Mouse (Mus musculus) liver, embryonic 13.5 days (tissue): Measurements from ENCODE around the gene Tada2a. TPM values are rescaled to one million over a fixed set of nuclear protein-coding genes. Genes with fewer than 3 reads are reported as not detected.

Experiments
- ATAC-seq: fragments of 200-750 bp; cut with Nextera tagmentation; 2 replicates; pipeline ENCODE4 v1.8.0; 2017; ENCODE audit warnings: low read depth, mild to moderate bottlenecking, moderate number of reproducible peaks, moderate library complexity
- DNase-seq: peaks from one replicate; pipeline ENCODE4 v3.0.0; 2022
- H3K27ac ChIP-seq: fragments of 300-500 bp; sonication (generic); 2 replicates; pipeline ENCODE4 v1.5.1; 2015; ENCODE audit warnings: moderate library complexity, mild to moderate bottlenecking, inconsistent platforms
- H3K27me3 ChIP-seq: fragments of 300-500 bp; sonication (generic); 2 replicates; pipeline ENCODE4 v1.6.1; 2015; ENCODE audit warnings: mild to moderate bottlenecking, inconsistent platforms
- H3K36me3 ChIP-seq: fragments of 300-500 bp; sonication (generic); 2 replicates; pipeline ENCODE4 v1.6.1; 2015; ENCODE audit warnings: mild to moderate bottlenecking, inconsistent platforms
- H3K4me1 ChIP-seq: fragments of 300-500 bp; sonication (generic); replicated peaks from 2 replicates; pipeline ENCODE4 v1.6.1; 2015; ENCODE audit warnings: inconsistent platforms
- H3K4me2 ChIP-seq: fragments of 300-500 bp; sonication (generic); 2 replicates; pipeline ENCODE4 v1.6.1; 2015; ENCODE audit warnings: inconsistent platforms, mild to moderate bottlenecking, moderate library complexity
- H3K4me3 ChIP-seq: fragments of 300-500 bp; sonication (generic); replicated peaks from 2 replicates; pipeline ENCODE4 v1.5.1; 2015; ENCODE audit warnings: mild to moderate bottlenecking, inconsistent platforms
- H3K9ac ChIP-seq: fragments of 300-500 bp; sonication (generic); 2 replicates; pipeline ENCODE4 v1.6.1; 2015; ENCODE audit warnings: mild to moderate bottlenecking, inconsistent platforms
- H3K9me3 ChIP-seq: fragments of 300-500 bp; sonication (generic); replicated peaks from 2 replicates; pipeline ENCODE4 v1.6.1; 2016; ENCODE audit warnings: inconsistent platforms
- WGBS: fragments of 180-500 bp; shearing (Covaris S2); methylation state at CpG from one replicate; pipeline ENCODE4 v1.1.7; 2015; ENCODE audit not compliant: insufficient replicate concordance; 5-methylcytosine and 5-hydroxymethylcytosine counted together
- polyA plus RNA-seq: library from polyadenylated mRNA; unstranded; fragments of >200 nt; fragmentation: Nextera tagmentation; extraction: Ambion mirVana; gene quantifications from 2 replicates; pipeline ENCODE4 v1.2.1, GENCODE M21; 2015

Tada2a gene
- polyA plus RNA-seq, 1 experiment from 2014 or later: 12.8 TPM

GRCm38 (mm10) chr11:84073816-84074764 is 55.3 kb downstream of the Tada2a start:
- no peak overlapping the region for H3K27ac ChIP-seq
- 66% methylated on average over 7 of the region's 7 CpGs for WGBS
- no peak for DNase-seq

GRCm38 (mm10) chr11:84072904-84073651 is 56.3 kb downstream of the Tada2a start:
- no peak for DNase-seq
- 46% methylated on average over 9 of the region's 9 CpGs for WGBS

More at GRCm38 (mm10) chr11:84073816-84074764, 55.3 kb downstream of the Tada2a start:
- Histone ChIP-seq H3K27me3 (peaks cover 26% of the 10 kb centered on the region), H3K9ac (no peak overlapping the region), H3K9me3 (no peaks in the 10 kb centered on the region), H3K4me1 (no peaks in the 10 kb centered on the region), H3K36me3 (peaks cover 4% of the 10 kb centered on the region; the same call in 1 of the 2 replicates), H3K4me3 (no peak overlapping the region), H3K4me2 (no peak overlapping the region)
- ATAC-seq: no peak

GRCm38 (mm10) chr11:84069034-84069370 is 60.4 kb downstream of the Tada2a start, which contains the start of gene Dusp14:
Dusp14 (minus strand) TSS chr11:84069261.
- ATAC-seq (no peak), DNase-seq (no peak)
- Histone ChIP-seq H3K9ac (peak within 1 kb of the TSS; percentile 49), H3K27ac (no peak within 1 kb of the TSS), H3K36me3 (no peaks in the 10 kb centered on the region), H3K4me2 (peak within 1 kb of the TSS; percentile 77), H3K9me3 (no peaks in the 10 kb centered on the region), H3K4me1 (peaks cover 26% of the 10 kb centered on the region), H3K27me3 (peaks cover 74% of the 10 kb centered on the region), H3K4me3 (peak within 1 kb of the TSS; percentile 62)
- WGBS: 7% methylated on average over 11 of the region's 11 CpGs

More at GRCm38 (mm10) chr11:84072904-84073651, 56.3 kb downstream of the Tada2a start:
- no peak overlapping the region for H3K4me2 ChIP-seq
- H3K9ac ChIP-seq: no peak overlapping the region
- H3K27ac ChIP-seq: no peak overlapping the region
- H3K9me3 ChIP-seq: no peaks in the 10 kb centered on the region
- ATAC-seq: no peak
- H3K36me3 ChIP-seq: no peaks in the 10 kb centered on the region
- H3K4me1 ChIP-seq: peaks cover 6% of the 10 kb centered on the region; the same call in 1 of the 2 replicates
- no peak overlapping the region for H3K4me3 ChIP-seq
- peaks cover 36% of the 10 kb centered on the region for H3K27me3 ChIP-seq

DNA sequence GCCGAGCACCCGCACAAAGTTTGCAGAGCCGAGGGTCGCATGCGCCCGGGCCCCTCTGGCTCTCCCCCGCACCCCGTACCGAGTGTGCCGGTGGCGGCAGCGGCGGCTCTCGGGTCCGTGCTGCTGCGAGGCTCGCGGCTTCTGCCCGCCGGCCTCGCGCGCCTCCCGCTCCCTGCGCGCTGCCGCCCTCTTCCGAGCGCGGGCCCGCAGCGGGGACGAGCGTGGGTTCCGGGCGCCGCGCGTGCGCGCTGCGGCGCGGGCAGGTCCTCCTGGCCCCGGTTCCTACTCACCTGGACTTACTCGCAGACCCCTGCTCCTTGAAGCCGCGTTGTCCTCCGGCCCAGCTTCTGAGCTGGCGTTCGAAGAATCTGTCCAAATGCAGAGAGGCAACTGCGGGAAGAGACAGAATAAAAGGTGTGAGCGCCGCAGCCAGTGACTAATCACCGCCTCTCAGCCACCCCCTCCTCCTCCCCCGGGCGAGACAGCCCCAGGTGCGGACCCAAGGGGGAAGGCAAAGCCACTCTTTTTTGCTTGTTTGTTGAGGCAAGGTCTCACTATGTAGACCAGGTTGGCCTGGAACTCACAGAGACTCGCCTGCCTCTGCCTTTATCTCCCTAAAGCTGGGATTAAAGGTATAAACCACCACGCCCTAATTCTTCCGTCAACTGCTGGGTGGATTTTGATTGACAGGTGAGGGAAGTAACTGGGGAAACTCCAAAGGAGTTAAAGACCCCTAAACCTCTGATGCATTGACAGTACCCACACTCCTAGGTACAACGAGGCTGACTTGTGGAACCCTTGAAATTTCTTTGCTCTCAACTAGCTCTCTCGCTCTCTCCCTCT is 61.0 kb downstream of the Tada2a start:
- Histone ChIP-seq H3K27me3 (peaks cover 79% of the 10 kb centered on the region), H3K27ac (no peak overlapping the region)

GRCm38 (mm10) chr11:84067720-84068190 is 61.6 kb downstream of the Tada2a start:
- H3K4me2 ChIP-seq: peak overlapping the region; percentile 77
- H3K36me3 ChIP-seq: no peaks in the 10 kb centered on the region
- H3K9ac ChIP-seq: peak overlapping the region; percentile 49
- ATAC-seq (no peak), DNase-seq (no peak)
- peak overlapping the region; percentile 62 for H3K4me3 ChIP-seq
- H3K9me3 ChIP-seq: no peaks in the 10 kb centered on the region
- peaks cover 26% of the 10 kb centered on the region for H3K4me1 ChIP-seq
- 5% methylated on average over 21 of the region's 21 CpGs for WGBS
- no peak overlapping the region for H3K27ac ChIP-seq
- peaks cover 80% of the 10 kb centered on the region for H3K27me3 ChIP-seq

More for the DNA sequence above, 61.0 kb downstream of the Tada2a start:
- no peak for DNase-seq
- H3K4me2 ChIP-seq: peak overlapping the region; percentile 77
- WGBS: 1% methylated on average over 62 of the region's 63 CpGs
- no peaks in the 10 kb centered on the region for H3K9me3 ChIP-seq
- 0 out of 2 replicates have a peak, but pooled peaks have one; percentile 36 for ATAC-seq
- H3K36me3 ChIP-seq: no peaks in the 10 kb centered on the region
- peaks cover 26% of the 10 kb centered on the region for H3K4me1 ChIP-seq
- H3K4me3 ChIP-seq: peak overlapping the region; percentile 62
- H3K9ac ChIP-seq: peak overlapping the region; percentile 49

GRCm38 (mm10) chr11:84066927-84067645 is 62.3 kb downstream of the Tada2a start:
- ATAC-seq: no peak
- Histone ChIP-seq H3K4me2 (peak overlapping the region; percentile 77; the same call in 1 of the 2 replicates), H3K36me3 (no peaks in the 10 kb centered on the region), H3K4me3 (peak overlapping the region; percentile 62), H3K27me3 (peaks cover 78% of the 10 kb centered on the region), H3K27ac (no peak overlapping the region), H3K4me1 (peaks cover 26% of the 10 kb centered on the region), H3K9me3 (no peaks in the 10 kb centered on the region), H3K9ac (no peak overlapping the region)
- no peak for DNase-seq
- WGBS: 13% methylated on average over 18 of the region's 18 CpGs

- Histone ChIP-seq H3K27ac (no peak overlapping the region), H3K27me3 (peaks cover 73% of the 10 kb centered on the region), H3K9me3 (no peaks in the 10 kb centered on the region), H3K4me3 (no peak overlapping the region), H3K4me2 (peak overlapping the region; percentile 18), H3K9ac (no peak overlapping the region), H3K36me3 (no peaks in the 10 kb centered on the region), H3K4me1 (peaks cover 26% of the 10 kb centered on the region)
- ATAC-seq: no peak
- WGBS: 7% methylated on average over 11 of the region's 11 CpGs
- no peak for DNase-seq
Measured at GRCm38 (mm10) chr11:84066071-84066481, 63.3 kb downstream of the Tada2a start.

DNA sequence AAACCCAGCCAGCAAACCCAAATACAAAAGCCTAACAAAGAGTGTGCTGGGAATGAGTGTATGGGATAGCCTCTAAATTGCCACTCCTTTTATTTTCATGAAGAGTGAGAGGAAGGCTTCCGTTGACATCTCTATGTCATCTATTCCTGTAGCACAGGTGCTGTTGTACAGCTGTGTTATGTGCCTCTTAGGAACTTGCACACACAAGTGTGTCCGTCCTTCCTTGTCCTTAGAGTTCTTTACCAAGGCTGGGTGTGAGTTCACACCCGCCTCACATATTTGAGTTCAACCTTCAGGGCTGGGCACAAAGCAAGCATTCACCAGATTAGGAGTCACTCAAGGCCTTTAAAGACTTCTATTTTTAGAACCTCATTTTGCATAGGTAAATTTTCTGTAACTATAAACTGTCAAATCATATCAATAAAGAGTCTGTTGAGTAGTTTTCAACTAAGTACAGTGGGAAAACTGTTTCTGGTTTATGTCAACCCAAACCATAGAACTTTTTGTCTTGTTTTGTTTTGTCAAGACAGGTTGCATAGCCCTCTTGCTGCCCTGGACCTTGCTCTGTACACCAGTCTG is 65.7 kb downstream of the Tada2a start:
- no peaks in the 10 kb centered on the region for H3K36me3 ChIP-seq
- no peak overlapping the region for H3K27ac ChIP-seq
- peaks cover 25% of the 10 kb centered on the region for H3K4me1 ChIP-seq
- peaks cover 50% of the 10 kb centered on the region for H3K27me3 ChIP-seq
- H3K4me2 ChIP-seq: no peak overlapping the region
- ATAC-seq: no peak
- H3K9me3 ChIP-seq: no peaks in the 10 kb centered on the region
- no peak overlapping the region for H3K4me3 ChIP-seq
- 62% methylated on average over 3 of the region's 3 CpGs for WGBS
- no peak overlapping the region for H3K9ac ChIP-seq
- no peak for DNase-seq

DNA sequence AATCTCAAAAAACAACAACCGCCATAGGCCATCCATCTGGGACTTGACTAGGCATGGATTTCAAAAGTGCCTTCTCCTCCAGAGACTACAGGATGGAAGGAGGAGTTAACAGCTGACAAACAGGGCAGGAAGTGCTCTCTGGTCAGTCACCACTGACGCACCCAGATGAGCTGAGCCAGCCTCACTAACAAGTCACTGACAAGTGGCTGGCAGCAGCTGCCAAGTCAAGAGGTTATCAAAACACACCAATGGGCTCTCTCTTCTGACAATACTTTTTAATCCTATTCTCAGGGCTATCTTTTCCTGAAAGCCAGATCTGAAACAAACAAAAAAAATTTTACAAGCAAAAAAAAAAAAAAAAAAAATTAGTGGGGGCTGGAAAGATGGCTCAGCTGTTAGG is 66.6 kb downstream of the Tada2a start:
- no peaks in the 10 kb centered on the region for H3K36me3 ChIP-seq
- H3K27me3 ChIP-seq: peaks cover 41% of the 10 kb centered on the region
- no peaks in the 10 kb centered on the region for H3K9me3 ChIP-seq
- no peak overlapping the region for H3K4me3 ChIP-seq
- peaks cover 18% of the 10 kb centered on the region for H3K4me1 ChIP-seq
- H3K27ac ChIP-seq: no peak overlapping the region
- 39% methylated on average over 2 of the region's 2 CpGs for WGBS
- no peak for DNase-seq
- no peak for ATAC-seq
- no peak overlapping the region for H3K9ac ChIP-seq
- H3K4me2 ChIP-seq: no peak overlapping the region

DNA sequence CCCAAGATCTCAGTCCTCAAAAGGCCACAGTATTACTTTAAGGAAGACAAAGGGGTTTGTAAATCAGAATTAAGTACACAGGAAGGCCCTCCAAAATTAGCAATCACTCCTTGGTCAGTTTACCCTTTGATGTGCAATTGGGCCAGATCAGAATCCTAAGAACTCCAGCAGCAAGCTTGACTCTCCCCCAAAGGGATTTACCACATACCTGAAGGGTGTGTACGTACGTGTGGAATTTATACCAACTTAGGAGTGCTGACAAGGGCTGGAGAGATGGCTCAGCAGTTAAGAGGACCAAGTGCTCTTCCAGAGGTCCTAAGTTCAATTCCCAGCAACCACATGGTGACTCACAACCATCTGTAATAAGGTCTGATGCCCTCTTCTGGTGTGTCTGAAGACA is 67.5 kb downstream of the Tada2a start:
- Histone ChIP-seq H3K4me1 (peaks cover 8% of the 10 kb centered on the region), H3K27ac (no peak overlapping the region), H3K9ac (no peak overlapping the region), H3K4me3 (no peak overlapping the region), H3K36me3 (no peaks in the 10 kb centered on the region), H3K9me3 (no peaks in the 10 kb centered on the region), H3K27me3 (peaks cover 32% of the 10 kb centered on the region), H3K4me2 (no peak overlapping the region)
- DNase-seq (no peak), ATAC-seq (no peak)
- 83% methylated on average over 2 of the region's 2 CpGs for WGBS
